Mouse (Mus musculus) cerebellum, postnatal 14 days (tissue): ENCODE measurements at regions not wholly inside any gene's neighbourhood (a gene's known extent, or its start where the extent isn't known, plus 50 kb on each side); places are given as distances from the start of the nearest gene placed in this dataset.
"Not testable (repeated sequence)": the region's sequence is repeated elsewhere in the genome, so short reads cannot be mapped to it uniquely, and the experiment has no call there.

Experiments used
- DNase-seq, 2 experiments: peaks; one replicate each; pipeline ENCODE4 v3.0.0; 2021; ENCODE audit warnings: mixed read lengths in 2 of 2

DNA sequence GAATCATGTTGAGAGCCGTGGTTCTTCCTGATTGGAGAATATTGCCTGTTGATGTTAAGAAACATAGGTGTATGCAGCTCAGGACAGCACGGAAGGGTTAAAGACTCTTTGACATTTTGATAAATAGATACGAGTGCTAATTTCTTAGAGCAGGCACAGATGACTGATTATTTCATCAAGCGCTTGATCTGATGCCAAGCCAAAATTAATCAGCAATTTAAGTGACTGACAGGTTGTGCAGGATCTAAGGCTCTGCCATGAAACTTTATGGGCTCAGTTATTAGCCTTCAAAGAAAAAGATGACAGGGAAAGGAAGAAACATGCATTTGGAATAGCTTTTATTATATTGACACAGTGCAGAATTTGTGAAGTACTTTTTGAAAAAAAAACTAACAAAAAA is 157.2 kb upstream of the Gje1 start:
- DNase-seq = no peak

DNA sequence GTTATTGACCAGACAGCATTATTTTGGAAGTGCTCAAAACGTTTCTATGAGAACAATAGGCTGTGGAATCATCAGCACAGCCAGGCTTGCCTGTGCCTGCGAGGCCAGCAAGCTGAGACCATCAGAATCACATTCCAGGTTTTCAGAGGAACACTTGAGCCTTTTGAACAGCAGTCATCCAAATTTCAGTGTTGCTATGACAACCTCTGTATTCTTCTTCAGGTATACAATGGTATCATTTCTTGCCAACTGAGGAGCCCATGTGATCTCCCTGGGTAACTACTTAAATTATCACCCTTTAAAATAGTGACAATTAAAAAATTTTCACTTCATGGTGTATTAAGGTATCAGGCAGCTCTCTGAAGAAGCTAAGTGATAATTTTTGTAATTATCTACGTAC is 143.2 kb upstream of the Gje1 start:
- DNase-seq = no peak

DNA sequence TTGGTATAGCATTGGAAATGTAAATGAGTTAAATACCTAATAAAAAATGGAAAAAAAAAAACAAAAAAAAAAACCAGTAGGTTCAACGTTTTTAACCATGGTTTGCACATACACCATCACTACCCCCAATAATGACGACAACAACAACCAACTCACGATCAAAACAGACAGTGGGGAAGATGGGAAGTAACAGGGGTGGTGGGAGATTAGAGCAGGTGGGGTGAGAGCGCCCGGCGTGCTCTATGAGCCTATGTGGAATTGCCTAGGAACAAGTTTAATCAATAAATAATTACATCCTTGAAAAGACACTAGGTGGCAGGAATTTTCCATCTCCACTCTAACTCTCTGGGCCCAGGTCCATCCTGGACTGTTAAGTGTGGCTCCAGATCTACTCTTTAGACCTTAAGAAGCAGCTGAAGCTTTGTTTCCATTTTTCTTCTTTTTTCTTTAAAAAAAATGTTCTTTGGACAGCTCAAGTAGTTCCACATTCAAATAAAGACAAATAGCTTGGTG is 142.2 kb upstream of the Gje1 start:
- DNase-seq = peak; percentile 2

DNA sequence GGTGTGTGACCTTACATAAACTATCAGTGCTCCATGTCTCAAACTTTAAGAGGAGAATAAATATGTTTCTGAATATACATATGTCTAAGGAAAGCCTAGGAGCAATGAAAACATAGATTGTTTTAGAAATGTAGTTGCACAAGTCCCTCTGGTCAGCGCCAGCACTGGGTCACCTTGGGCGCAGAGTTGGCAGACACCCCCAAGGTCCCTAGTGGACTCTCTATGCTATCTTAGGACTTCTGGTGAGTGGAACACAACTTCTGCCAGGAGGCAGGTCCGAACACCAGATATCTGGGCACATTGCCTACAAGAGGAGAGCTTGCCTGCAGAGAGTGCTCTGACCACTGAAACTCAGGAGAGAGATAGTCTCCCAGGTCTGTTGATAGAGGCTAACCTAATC is 128.6 kb upstream of the Gje1 start:
- not testable (repeated sequence) for DNase-seq

DNA sequence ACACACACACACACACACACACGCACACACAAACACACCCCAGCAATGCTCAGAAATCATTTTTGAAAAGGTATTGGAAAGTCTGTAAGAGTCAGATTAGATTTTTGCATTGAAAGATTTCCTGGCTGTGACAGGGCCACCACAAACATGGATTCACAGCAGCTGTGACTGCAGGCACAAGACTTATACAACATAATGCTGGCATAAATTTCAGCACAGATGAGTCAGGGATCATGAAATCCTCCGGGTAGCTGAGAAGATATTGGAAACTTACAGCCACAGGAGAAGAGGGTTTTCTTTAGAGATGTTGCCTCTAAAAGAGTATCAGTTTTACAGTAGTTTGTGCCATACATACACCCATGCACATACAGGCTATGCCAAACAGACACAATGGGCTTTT is 127.0 kb upstream of the Gje1 start:
- DNase-seq = no peak
